Mouse (Mus musculus) liver, postnatal 0 days (tissue): Measurements from ENCODE around the gene Pip4k2c.

Source experiments
- CTCF ChIP-seq: sonication (generic); IDR thresholded peaks from 2 replicates; pipeline ENCODE4 v1.5.1; 2016; ENCODE audit warnings: antibody characterized with exemption, low read depth
- EP300 ChIP-seq: IDR thresholded peaks from 2 replicates; pipeline ENCODE4 v1.6.1; 2016; ENCODE audit warnings: antibody characterized with exemption, low read depth, mild to moderate bottlenecking

GRCm38 (mm10) chr10:127238241-127238824, 26.9 kb upstream of the Pip4k2c start:
- TF ChIP-seq EP300 (no peak), CTCF (no peak)
